Mouse (Mus musculus): ENCODE data around the gene Bcl2l10.

Bcl2l10 gene

DNA sequence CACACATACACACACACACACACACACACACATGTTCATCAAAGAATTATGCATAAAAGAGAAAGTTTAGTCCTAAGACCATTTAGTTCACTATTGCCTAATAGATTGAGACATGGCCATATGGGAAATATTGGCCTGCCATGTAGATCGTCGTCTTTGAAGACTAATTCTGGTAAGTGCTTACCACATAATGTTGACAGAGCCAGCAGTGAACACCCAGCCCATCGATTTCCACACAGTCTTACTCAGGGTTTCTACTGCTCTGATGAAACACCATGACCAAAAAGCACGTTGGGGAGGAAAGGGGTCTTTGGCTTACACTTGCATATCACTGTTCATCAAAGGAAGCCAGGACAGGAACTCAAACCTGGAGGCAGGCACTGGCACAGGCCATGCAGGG lies 5.1 kb upstream of the Bcl2l10 start:
- in situ Hi-C loops (cut with MboI, MseI), result loop anchor here (25.0 kb wide), 1 partner anchor 1395 kb away; no protein-coding TSS in a partner anchor

GRCm38 (mm10) chr9:75348066-75348465 lies 508 bp downstream of the Bcl2l10 start:
- in situ Hi-C loops (cut with MboI, MseI), result loop anchor here (25.0 kb wide), 1 partner anchor 1389 kb away; no protein-coding TSS in a partner anchor

- in situ Hi-C loops (cut with MboI, MseI), result loop anchor here (25.0 kb wide), 1 partner anchor 1389 kb away; no protein-coding TSS in a partner anchor
Measured at GRCm38 (mm10) chr9:75348641-75349040, 1.1 kb downstream of the Bcl2l10 start.

- in situ Hi-C loops (cut with MboI, MseI), result no loop called here
Measured at GRCm38 (mm10) chr9:75353094-75353493, 5.5 kb downstream of the Bcl2l10 start.

- in situ Hi-C loops (cut with MboI, MseI), result no loop called here
Measured at GRCm38 (mm10) chr9:75355783-75356182, 8.2 kb downstream of the Bcl2l10 start.

DNA sequence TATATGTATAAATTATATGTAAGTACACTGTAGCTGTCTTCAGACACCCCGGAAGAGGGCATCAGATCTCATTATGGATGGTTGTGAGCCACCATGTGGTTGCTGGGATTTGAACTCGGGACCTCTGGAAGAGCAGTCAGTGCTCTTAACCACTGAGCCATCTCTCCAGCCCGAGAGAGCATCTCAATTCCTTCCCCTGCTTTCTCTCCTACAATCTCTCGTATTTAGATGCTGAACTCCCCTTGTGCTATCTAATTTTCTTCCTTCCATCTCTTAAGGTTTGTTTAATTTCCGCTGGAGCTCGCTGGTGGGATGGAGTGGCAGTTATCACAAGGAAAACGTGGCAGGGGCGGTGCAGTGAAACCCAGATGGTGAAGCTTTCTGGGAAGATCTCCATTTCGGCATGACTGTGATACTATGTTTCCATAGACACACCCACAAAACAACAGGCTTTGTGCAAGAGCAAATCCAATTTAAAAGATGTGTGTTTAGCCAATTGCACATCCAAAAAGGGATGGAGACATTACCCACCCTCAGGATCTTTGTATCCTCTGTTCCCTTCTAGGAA lies 9.6 kb downstream of the Bcl2l10 start:
- in situ Hi-C loops (cut with MboI, MseI), result no loop called here

- in situ Hi-C loops (cut with MboI, MseI), result loop anchor here (5.0 kb wide), 1 partner anchor 76 kb away; no protein-coding TSS in a partner anchor
Measured at GRCm38 (mm10) chr9:75361699-75362098, 14.1 kb downstream of the Bcl2l10 start.

DNA sequence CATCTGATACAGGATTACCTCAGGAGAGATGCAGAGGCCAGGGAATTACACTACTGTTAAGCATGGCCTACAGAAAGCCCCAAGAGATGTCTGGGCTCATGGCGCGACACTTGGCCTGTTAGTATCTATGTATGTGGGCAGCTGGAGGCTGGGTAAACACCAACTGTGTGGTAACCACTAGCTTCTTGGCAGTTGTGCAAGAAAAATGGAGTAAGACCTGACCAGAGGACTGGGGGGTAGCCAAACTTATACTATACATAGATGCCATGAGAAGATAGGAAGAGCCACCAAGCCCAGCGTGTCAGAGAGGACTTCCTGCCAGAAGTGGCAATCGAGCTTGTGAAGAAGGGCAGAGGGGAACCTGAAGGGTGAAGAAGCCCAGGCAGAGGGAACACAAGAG lies 14.6 kb downstream of the Bcl2l10 start:
- in situ Hi-C loops (cut with MboI, MseI), result loop anchor here (5.0 kb wide), 1 partner anchor 75 kb away; no protein-coding TSS in a partner anchor

GRCm38 (mm10) chr9:75363001-75363400 lies 15.4 kb downstream of the Bcl2l10 start:
- in situ Hi-C loops (cut with MboI, MseI), result loop anchor here (5.0 kb wide), 1 partner anchor 74 kb away; no protein-coding TSS in a partner anchor

DNA sequence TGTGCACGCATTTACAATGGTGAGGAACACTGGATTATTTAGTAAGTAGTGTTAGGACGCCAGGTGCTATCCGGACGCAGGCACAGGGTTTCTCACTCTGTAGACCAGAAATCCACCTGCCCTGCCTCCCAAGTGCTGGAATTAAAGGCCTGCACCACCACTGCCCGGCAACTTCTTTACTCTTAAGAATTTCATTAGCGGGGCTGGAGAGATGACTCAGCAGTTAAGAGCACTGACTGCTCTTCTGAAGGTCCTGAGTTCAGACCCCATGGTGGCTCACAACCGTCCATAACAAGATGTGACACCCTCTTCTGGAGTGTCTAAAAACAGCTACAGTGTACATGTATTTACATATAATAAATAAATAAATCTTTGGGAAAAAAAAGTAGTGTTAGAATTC lies 16.1 kb downstream of the Bcl2l10 start:
- in situ Hi-C loops (cut with MboI, MseI), result loop anchor here (5.0 kb wide), 1 partner anchor 74 kb away; no protein-coding TSS in a partner anchor

- in situ Hi-C loops (cut with MboI, MseI), result no loop called here
Measured at GRCm38 (mm10) chr9:75365195-75365594, 17.6 kb downstream of the Bcl2l10 start.

DNA sequence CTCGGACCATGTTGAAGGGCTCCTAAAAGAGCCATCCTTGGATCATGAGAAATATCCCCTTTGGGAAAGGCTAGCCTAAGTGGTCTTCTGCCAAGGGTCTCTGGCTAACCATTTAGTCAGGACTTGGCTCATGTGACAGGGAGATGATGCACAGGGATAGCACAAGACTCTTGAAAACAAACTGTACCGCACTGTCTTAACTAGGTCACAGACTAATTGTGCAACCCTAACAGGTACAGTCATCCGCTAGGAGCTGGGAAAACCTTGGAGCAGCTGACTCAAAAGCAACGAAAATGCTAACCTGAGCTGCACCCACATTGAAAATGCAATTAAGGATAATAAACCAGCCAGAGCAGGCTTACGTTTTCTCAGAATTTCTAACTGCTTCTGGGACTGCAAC lies 18.6 kb downstream of the Bcl2l10 start:
- in situ Hi-C loops (cut with MboI, MseI), result no loop called here

DNA sequence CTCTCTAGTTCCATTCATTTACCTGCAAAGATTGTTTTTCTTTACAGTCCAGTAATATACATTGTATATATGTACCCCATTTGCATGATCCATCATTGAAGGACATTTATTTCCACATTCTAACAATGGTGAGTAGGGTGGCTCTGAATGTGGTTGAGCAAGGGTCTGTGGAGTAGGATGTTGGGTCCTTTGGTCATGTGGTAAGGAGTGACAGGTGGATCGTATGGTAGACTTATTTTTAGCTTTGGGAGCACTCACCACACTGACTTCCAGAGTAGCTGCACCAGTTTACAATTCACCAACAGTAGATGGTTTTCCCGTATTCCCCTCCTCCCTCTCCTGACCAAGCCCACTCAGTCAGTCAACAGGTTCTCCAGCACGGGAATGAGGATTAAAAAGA lies 21.2 kb downstream of the Bcl2l10 start:
- in situ Hi-C loops (cut with MboI, MseI), result no loop called here

GRCm38 (mm10) chr9:75375606-75376005 lies 28.0 kb downstream of the Bcl2l10 start:
- in situ Hi-C loops (cut with MboI, MseI), result no loop called here

GRCm38 (mm10) chr9:75376428-75376827 lies 28.9 kb downstream of the Bcl2l10 start:
- in situ Hi-C loops (cut with MboI, MseI), result no loop called here

DNA sequence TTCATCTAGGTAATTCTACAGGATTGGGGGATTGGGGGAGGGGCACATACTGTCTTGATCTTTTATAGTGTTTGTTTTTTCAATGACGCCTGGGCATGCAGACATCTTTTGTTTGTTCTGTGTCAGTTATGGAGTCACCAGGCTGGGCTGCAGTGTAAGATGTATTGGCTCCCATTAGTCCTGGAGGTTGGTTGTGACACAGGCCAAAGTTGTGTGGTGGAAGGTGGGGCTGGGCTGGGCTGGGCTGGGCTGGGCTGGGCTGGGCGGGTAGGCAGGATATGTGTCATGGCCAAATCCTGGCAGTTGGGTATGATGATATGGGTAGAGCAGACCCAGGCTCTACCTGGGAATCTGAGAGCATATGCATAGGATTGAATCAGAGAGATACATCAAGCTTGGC lies 31.2 kb downstream of the Bcl2l10 start:
- in situ Hi-C loops (cut with MboI, MseI), result no loop called here

GRCm38 (mm10) chr9:75382825-75383224 lies 35.3 kb downstream of the Bcl2l10 start:
- in situ Hi-C loops (cut with MboI, MseI), result no loop called here

- in situ Hi-C loops (cut with MboI, MseI), result no loop called here
Measured at GRCm38 (mm10) chr9:75383785-75384184, 36.2 kb downstream of the Bcl2l10 start.

DNA sequence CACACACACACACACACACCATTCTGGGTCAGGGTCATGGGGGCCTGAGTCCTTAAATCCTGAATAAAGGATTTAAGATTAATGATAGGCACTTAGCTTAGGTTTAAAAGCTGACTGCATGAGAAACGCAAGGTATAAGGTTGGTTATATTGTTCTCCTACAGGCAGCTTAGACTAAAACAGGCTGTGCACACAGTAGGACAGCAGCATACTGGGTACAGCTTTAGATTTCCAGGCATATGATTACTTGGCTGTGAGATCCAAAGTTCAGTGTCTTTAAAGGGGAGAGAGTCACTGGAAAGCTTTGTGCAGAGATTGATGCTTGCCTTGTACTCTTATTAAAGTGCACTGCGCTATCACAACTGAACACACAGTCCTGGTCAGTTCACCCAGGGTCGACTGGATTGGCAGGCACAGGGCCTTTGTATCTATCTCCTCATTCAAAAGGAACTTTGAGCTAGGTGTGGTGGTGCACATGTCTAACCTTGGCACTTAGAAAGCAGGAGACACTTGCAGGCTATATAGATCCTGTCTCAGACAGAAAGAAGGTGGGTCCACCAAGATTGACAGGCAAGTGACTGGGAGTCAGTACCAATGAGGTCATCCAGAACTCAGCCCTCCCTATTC lies 36.9 kb downstream of the Bcl2l10 start:
- in situ Hi-C loops (cut with MboI, MseI), result no loop called here

DNA sequence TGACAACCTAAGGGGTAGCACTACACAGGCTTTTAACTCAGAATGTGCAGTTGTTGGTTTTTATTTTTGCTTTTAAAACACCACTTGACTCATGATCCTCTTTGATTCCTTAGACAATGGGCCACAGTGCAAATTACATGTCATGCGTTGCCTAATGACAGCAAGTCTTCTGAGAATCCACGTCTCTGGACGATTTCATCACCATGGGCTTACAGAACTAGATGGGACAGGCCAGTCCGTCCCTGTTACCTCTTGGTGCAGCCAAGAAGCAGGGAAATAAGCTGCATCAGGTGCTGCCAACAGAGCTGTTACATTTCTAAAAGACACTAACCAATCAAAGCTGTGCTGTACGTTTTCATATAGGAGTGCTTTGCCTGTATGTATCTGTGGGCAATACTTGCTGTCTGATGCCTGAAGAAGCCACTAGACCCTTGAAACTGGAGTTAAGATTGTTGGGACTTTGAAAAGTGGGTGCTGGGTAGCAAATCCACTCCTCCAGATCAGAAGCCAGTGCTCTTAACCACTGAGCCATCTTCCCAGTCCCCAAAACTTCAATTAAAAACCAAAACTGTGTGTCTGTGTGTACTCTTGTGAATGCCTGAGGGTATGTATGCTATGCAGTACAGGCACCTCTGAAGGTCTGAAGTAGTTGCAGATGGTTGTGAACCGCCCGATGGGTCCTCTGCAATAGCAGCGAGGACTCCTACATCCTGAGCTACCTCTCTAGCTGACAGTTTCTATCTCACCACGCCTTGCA lies 37.8 kb downstream of the Bcl2l10 start:
- in situ Hi-C loops (cut with MboI, MseI), result no loop called here

GRCm38 (mm10) chr9:75393251-75393650 lies 45.7 kb downstream of the Bcl2l10 start:
- in situ Hi-C loops (cut with MboI, MseI), result loop anchor here (5.0 kb wide), 1 partner anchor 54 kb away; no protein-coding TSS in a partner anchor

GRCm38 (mm10) chr9:75395971-75396370 lies 48.4 kb downstream of the Bcl2l10 start:
- in situ Hi-C loops (cut with MboI, MseI), result no loop called here
